Mouse (Mus musculus): Measurements from ENCODE around the gene Crocc. TPM values are rescaled to one million over a fixed set of nuclear protein-coding genes. Genes with fewer than 3 reads are reported as not detected.
A peak's percentile ranks its signal among the peaks of the same experiment; 100 is the strongest.

Crocc gene
- polyA plus RNA-seq, 1 experiment from 2014 or later = 10.0 TPM

- Histone ChIP-seq H3K9me3 (no peaks in the 10 kb centered on the region), H3K36me3 (replicated peaks) (peaks cover 12% of the 10 kb centered on the region), H3K27me3 (ENCODE audit: poor library complexity, severe bottlenecking) (no peaks in the 10 kb centered on the region), H3K4me1 (peaks cover 64% of the 10 kb centered on the region), H3K27ac (peak overlapping the region; percentile 87), H3K4me3 (peak overlapping the region; percentile 74)
- no peak for DNase-seq (ENCODE audit: extremely low spot score, low spot score)
- WGBS = 39% methylated on average over 7 of the region's 7 CpGs
Measured at GRCm38 (mm10) chr4:140987476-140987875, 72.9 kb downstream of the Crocc start.

- Histone ChIP-seq H3K27ac (peak within 1 kb of the TSS; percentile 87), H3K9me3 (peaks cover 2% of the 10 kb centered on the region; the same call in 1 of the 2 replicates), H3K27me3 (ENCODE audit: poor library complexity, severe bottlenecking) (no peaks in the 10 kb centered on the region), H3K4me3 (peak within 1 kb of the TSS; percentile 74), H3K4me1 (peaks cover 61% of the 10 kb centered on the region), H3K36me3 (replicated peaks) (peaks cover 6% of the 10 kb centered on the region; the same call in 1 of the 2 replicates)
- WGBS = under 1% methylated on average over 58 of the region's 58 CpGs
- peak; percentile 86 for DNase-seq (ENCODE audit: extremely low spot score, low spot score)
Measured at GRCm38 (mm10) chr4:140986711-140987395, 73.5 kb downstream of the Crocc start, which contains the start of gene Atp13a2. Gene Atp13a2, plus strand, starts transcription at chr4:140986873.

- Histone ChIP-seq H3K36me3 (replicated peaks) (peaks cover 8% of the 10 kb centered on the region), H3K9me3 (peaks cover 9% of the 10 kb centered on the region; the same call in 1 of the 2 replicates), H3K4me3 (peak overlapping the region; percentile 74), H3K27me3 (ENCODE audit: poor library complexity, severe bottlenecking) (no peaks in the 10 kb centered on the region), H3K4me1 (peaks cover 56% of the 10 kb centered on the region), H3K27ac (peak overlapping the region; percentile 87)
- 28% methylated on average over 15 of the region's 15 CpGs for WGBS
- DNase-seq (ENCODE audit: extremely low spot score, low spot score) = no peak
Measured at GRCm38 (mm10) chr4:140986024-140986710, 74.2 kb downstream of the Crocc start.

GRCm38 (mm10) chr4:140984544-140984943 is 75.8 kb downstream of the Crocc start:
- 91% methylated on average over 6 of the region's 6 CpGs for WGBS
- no peak overlapping the region for H3K27ac ChIP-seq
- no peak for DNase-seq (ENCODE audit: extremely low spot score, low spot score)

GRCm38 (mm10) chr4:140983442-140983841 is 76.9 kb downstream of the Crocc start:
- Histone ChIP-seq H3K27me3 (ENCODE audit: poor library complexity, severe bottlenecking) (no peaks in the 10 kb centered on the region), H3K27ac (peak overlapping the region; percentile 67), H3K4me3 (no peak overlapping the region), H3K36me3 (replicated peaks) (peaks cover 30% of the 10 kb centered on the region), H3K4me1 (peaks cover 37% of the 10 kb centered on the region), H3K9me3 (peaks cover 9% of the 10 kb centered on the region; the same call in 1 of the 2 replicates)
- no peak for DNase-seq (ENCODE audit: extremely low spot score, low spot score)
- 18% methylated on average over 9 of the region's 9 CpGs for WGBS

More at GRCm38 (mm10) chr4:140984544-140984943, 75.8 kb downstream of the Crocc start:
- Histone ChIP-seq H3K4me3 (no peak overlapping the region), H3K4me1 (peaks cover 48% of the 10 kb centered on the region), H3K9me3 (peaks cover 9% of the 10 kb centered on the region; the same call in 1 of the 2 replicates), H3K27me3 (ENCODE audit: poor library complexity, severe bottlenecking) (no peaks in the 10 kb centered on the region), H3K36me3 (replicated peaks) (peaks cover 19% of the 10 kb centered on the region)

GRCm38 (mm10) chr4:140982808-140983207 is 77.5 kb downstream of the Crocc start:
- Histone ChIP-seq H3K4me3 (no peak overlapping the region), H3K27me3 (ENCODE audit: poor library complexity, severe bottlenecking) (no peaks in the 10 kb centered on the region), H3K4me1 (peaks cover 31% of the 10 kb centered on the region), H3K9me3 (peaks cover 9% of the 10 kb centered on the region; the same call in 1 of the 2 replicates), H3K27ac (peak overlapping the region; percentile 67; the same call in 1 of the 2 replicates), H3K36me3 (replicated peaks) (peaks cover 36% of the 10 kb centered on the region)
- 61% methylated on average over 4 of the region's 4 CpGs for WGBS
- DNase-seq (ENCODE audit: extremely low spot score, low spot score) = no peak

- WGBS = 88% methylated on average over 2 of the region's 2 CpGs
- Histone ChIP-seq H3K27me3 (ENCODE audit: poor library complexity, severe bottlenecking) (no peaks in the 10 kb centered on the region), H3K9me3 (peaks cover 9% of the 10 kb centered on the region; the same call in 1 of the 2 replicates), H3K4me1 (peaks cover 22% of the 10 kb centered on the region), H3K36me3 (replicated peaks) (peaks cover 48% of the 10 kb centered on the region), H3K27ac (no peak overlapping the region), H3K4me3 (no peak overlapping the region)
- DNase-seq (ENCODE audit: extremely low spot score, low spot score) = no peak
Measured at GRCm38 (mm10) chr4:140981605-140982004, 78.7 kb downstream of the Crocc start.

- Histone ChIP-seq H3K4me3 (no peak overlapping the region), H3K27me3 (ENCODE audit: poor library complexity, severe bottlenecking) (no peaks in the 10 kb centered on the region), H3K36me3 (replicated peaks) (peaks cover 83% of the 10 kb centered on the region), H3K27ac (no peak overlapping the region), H3K4me1 (peaks cover 7% of the 10 kb centered on the region), H3K9me3 (peaks cover 9% of the 10 kb centered on the region; the same call in 1 of the 2 replicates)
- DNase-seq (ENCODE audit: extremely low spot score, low spot score) = no peak
- whole genome bisulfite sequencing = 97% methylated on average over 14 of the region's 14 CpGs
Measured at GRCm38 (mm10) chr4:140977886-140978692, 82.3 kb downstream of the Crocc start.

GRCm38 (mm10) chr4:140977278-140977677 is 83.1 kb downstream of the Crocc start:
- peaks cover 92% of the 10 kb centered on the region for H3K36me3 ChIP-seq (replicated peaks)
- no peak overlapping the region for H3K27ac ChIP-seq
- peaks cover 9% of the 10 kb centered on the region; the same call in 1 of the 2 replicates for H3K9me3 ChIP-seq
- H3K27me3 ChIP-seq (ENCODE audit: poor library complexity, severe bottlenecking) = no peaks in the 10 kb centered on the region
- no peak overlapping the region for H3K4me3 ChIP-seq
- 92% methylated on average over 10 of the region's 10 CpGs for WGBS
- H3K4me1 ChIP-seq = no peaks in the 10 kb centered on the region; the same call in 1 of the 2 replicates
- no peak for DNase-seq (ENCODE audit: extremely low spot score, low spot score)

GRCm38 (mm10) chr4:140975356-140975755 is 85.0 kb downstream of the Crocc start:
- WGBS = 97% methylated on average over 7 of the region's 7 CpGs
- Histone ChIP-seq H3K9me3 (no peaks in the 10 kb centered on the region), H3K27me3 (ENCODE audit: poor library complexity, severe bottlenecking) (no peaks in the 10 kb centered on the region), H3K4me3 (no peak overlapping the region), H3K27ac (no peak overlapping the region), H3K4me1 (no peaks in the 10 kb centered on the region), H3K36me3 (replicated peaks) (peaks cover 99% of the 10 kb centered on the region)
- no peak for DNase-seq (ENCODE audit: extremely low spot score, low spot score)

GRCm38 (mm10) chr4:140974408-140974807 is 85.9 kb downstream of the Crocc start:
- Histone ChIP-seq H3K36me3 (replicated peaks) (peaks cover 100% of the 10 kb centered on the region), H3K27ac (no peak overlapping the region), H3K4me1 (no peaks in the 10 kb centered on the region), H3K9me3 (no peaks in the 10 kb centered on the region), H3K4me3 (no peak overlapping the region), H3K27me3 (ENCODE audit: poor library complexity, severe bottlenecking) (no peaks in the 10 kb centered on the region)
- no peak for DNase-seq (ENCODE audit: extremely low spot score, low spot score)
- WGBS = 97% methylated on average over 6 of the region's 6 CpGs

- Histone ChIP-seq H3K4me3 (no peak overlapping the region), H3K27ac (no peak overlapping the region), H3K27me3 (ENCODE audit: poor library complexity, severe bottlenecking) (no peaks in the 10 kb centered on the region), H3K36me3 (replicated peaks) (peaks cover 99% of the 10 kb centered on the region), H3K9me3 (no peaks in the 10 kb centered on the region), H3K4me1 (no peaks in the 10 kb centered on the region)
- no peak for DNase-seq (ENCODE audit: extremely low spot score, low spot score)
- WGBS = 91% methylated on average over 13 of the region's 13 CpGs
Measured at GRCm38 (mm10) chr4:140971691-140972090, 88.7 kb downstream of the Crocc start.
